Mouse (Mus musculus): ENCODE results near the gene Gm42906.

Gm42906 gene

DNA sequence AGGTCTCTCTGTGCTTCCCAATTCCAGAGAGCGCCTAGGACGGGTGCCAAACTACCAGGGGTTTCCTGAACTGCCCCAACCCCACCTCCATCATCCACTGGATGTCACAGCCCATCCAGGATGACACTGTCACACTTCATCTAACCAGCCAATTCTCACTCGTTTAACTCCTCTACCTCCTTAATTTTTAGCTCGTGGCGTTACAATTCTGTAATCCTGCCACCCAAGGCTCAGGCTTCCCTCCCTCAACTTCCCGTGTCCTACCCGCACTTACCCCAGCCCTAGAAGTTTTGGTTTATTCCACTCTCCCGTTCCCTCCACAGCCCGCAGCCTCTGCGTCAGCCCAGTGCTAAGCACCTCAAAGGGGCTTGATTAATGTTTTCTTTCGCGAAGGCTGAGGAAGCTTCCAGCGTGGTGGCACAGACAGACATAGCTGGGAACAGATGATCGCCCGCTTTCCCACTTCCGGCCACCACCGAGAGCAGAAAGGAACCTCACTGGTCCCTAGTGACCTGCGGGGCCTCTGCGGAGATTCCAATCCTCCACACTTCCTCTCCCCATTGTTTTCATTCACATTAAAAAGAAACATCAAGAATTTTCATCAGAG lies 319.6 kb downstream of the Gm42906 start:
- in situ Hi-C loops (cut with MboI): no loop called here

- in situ Hi-C loops (cut with MboI): no loop called here
These were observed 321.1 kb downstream of the Gm42906 start for GRCm38 (mm10) chr5:151106841-151107240.

DNA sequence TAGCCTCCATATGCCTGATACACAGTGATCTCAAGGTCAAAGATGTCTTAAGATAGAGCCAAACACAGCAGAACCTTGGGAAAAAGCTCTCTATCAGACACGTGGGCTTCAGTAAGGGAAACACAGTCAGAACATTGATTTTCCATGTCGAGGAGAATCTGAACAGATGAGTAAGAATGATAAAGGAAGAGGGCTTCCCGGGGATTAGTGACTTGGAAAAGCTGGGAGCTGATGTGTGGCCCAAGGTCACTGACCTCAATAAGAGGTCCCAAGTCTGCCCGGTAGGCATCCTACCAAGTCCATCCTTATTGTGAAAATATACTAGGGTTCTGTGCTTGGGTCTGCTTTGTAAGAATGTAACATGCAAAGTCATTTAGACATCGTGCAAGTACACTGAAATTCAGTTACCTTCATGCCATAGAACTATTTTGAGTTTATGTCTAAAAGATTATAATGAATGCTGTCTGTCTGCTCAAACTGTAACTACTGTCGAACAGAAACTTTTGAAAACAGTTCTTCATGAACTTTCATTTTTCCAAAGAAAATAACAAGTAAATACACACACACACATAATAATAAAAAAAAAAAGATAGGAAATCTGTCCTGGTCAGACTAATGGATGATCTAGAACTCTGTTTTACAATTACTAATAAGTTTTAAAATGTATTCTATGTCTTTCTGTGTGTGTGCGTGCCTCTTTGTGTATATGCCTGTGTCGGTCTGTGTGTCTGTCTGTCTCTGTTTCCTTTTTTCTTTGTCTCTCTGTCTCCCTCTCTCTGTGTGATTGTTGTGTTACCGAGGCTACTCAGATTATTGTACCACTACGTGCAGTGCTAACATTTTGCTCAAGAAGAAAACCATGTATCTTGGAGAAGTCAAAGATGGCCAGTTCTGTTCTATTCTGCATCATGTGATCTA lies 322.6 kb downstream of the Gm42906 start:
- in situ Hi-C loops (cut with MboI): no loop called here

- in situ Hi-C loops (cut with MboI): no loop called here
These were observed 323.5 kb downstream of the Gm42906 start for GRCm38 (mm10) chr5:151104354-151105053.

GRCm38 (mm10) chr5:151103284-151103683 lies 324.7 kb downstream of the Gm42906 start:
- in situ Hi-C loops (cut with MboI): no loop called here

GRCm38 (mm10) chr5:151102262-151102661 lies 325.7 kb downstream of the Gm42906 start:
- in situ Hi-C loops (cut with MboI): no loop called here

DNA sequence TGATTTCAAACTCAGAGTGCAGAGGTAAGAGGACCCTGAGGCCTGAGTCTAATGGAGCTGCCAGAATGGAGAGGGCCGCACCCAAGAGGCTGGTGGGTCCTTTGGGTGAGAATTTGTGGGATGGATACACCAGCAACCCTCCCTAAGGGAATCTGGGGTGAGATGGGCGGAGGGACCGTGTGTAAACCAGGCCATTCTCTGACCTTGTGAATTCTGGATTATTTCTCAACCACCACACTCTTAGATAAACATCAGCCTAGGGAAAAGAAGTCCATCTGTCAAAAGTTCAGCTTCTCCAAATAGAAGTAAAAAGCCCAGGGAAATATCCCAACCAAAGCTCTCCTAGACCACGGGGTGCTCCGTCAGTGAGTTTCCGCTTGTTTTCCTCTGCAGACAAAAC lies 332.0 kb downstream of the Gm42906 start:
- in situ Hi-C loops (cut with MboI): no loop called here

GRCm38 (mm10) chr5:151092886-151093665 lies 334.9 kb downstream of the Gm42906 start:
- in situ Hi-C loops (cut with MboI): no loop called here

DNA sequence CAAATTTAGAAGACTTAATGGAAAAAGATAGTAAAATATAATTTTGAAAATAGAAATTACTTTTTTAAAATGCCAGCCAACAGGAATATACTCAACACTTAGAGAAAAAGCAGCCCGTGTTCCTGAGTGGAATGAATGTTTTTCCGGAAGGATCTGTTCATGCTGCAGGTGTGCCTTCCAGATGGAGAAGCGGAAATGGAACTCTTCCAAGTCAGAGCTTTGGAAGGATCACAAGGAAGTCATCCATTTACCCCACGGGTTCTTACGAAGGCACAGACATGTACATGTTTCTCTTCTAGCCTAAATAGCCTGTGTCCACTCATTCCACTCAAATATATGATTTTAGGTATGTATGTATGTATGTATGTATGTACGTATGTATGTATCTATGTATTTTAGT lies 337.0 kb downstream of the Gm42906 start:
- in situ Hi-C loops (cut with MboI): no loop called here

- in situ Hi-C loops (cut with MboI): no loop called here
These were observed 338.8 kb downstream of the Gm42906 start for GRCm38 (mm10) chr5:151089201-151089600.

DNA sequence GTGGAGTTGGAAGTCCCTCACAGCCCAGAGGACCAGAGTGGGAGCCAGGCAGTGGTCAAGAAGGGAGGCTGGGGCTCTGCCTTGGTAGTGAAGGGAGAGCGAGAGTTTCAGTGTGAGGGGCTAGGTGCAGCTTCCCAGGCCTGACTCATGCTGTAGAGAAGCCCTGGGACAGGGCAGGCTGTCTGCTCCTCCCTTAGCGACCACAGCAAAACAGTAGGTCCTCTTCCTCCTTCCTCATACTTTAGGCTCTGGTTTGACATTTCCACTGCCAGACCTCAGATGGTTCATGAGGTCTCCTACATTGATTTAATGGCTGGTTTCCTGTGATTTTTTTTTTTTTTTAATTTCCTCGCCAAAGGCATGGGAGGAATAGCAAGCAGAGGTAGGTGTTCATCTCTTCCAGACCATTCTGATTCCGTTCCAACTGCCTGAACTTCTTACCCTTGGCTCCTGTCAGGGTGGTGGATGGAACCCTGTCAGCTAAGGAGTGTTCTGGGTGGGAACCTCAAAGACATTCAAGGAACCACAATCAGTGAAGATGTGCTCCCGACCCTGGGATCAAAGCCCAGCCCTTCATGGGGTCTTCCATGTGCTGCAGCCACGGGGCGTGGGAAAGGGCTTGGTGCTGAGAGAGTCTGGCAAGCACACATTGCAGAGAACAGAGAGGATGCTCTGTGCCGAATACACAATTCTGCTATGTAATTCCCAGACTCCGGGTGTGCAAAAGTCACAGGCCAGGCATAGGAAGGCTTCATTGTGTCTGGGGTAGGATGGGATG lies 341.3 kb downstream of the Gm42906 start:
- in situ Hi-C loops (cut with MboI): no loop called here

- in situ Hi-C loops (cut with MboI): no loop called here
These were observed 342.2 kb downstream of the Gm42906 start for GRCm38 (mm10) chr5:151085749-151086148.

- in situ Hi-C loops (cut with MboI): no loop called here
These were observed 347.7 kb downstream of the Gm42906 start for GRCm38 (mm10) chr5:151080276-151080675.

DNA sequence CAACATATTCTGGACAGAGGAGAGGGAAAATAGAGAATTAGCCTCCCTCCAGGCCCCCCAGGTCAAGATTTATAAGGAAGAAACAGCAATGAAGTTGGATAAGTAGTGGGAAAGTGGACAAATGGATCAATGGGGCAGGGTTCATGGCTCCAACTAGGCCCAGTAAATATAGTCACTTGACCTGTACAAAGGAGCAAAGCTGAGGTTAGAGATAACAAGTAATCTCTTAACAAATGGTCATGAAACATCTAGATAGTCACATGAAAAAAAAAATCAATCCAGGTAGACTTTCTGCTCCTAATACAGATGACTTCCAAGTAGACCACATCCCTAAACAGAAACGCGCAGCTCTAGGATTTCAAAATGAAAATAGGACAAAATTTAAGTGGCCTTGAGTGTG lies 350.0 kb downstream of the Gm42906 start:
- in situ Hi-C loops (cut with MboI): no loop called here

GRCm38 (mm10) chr5:151076917-151077316 lies 351.0 kb downstream of the Gm42906 start:
- in situ Hi-C loops (cut with MboI): no loop called here

GRCm38 (mm10) chr5:151074282-151074681 lies 353.7 kb downstream of the Gm42906 start:
- in situ Hi-C loops (cut with MboI): no loop called here

DNA sequence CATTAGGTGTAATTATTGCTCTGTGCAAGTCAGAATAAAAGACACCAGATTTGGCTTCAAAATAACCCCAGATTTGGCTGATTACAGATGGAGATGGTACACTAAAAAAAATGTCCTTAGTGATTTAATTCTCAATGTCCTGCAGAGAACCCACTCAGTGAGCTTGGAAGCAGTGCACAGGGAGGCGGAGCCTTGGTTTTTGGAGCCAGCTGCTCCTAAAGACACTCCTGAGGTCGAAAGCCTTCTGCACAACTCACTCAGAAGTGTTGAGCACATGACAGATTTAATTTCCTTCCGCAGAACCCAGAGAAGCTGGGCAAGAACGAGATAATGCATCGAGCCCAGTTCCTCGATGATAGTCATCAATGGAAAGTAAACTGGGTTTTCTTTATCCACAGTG lies 356.5 kb downstream of the Gm42906 start:
- in situ Hi-C loops (cut with MboI): no loop called here

- in situ Hi-C loops (cut with MboI): no loop called here
These were observed 357.1 kb downstream of the Gm42906 start for GRCm38 (mm10) chr5:151070896-151071295.

GRCm38 (mm10) chr5:151069569-151069968 lies 358.4 kb downstream of the Gm42906 start:
- in situ Hi-C loops (cut with MboI): no loop called here

DNA sequence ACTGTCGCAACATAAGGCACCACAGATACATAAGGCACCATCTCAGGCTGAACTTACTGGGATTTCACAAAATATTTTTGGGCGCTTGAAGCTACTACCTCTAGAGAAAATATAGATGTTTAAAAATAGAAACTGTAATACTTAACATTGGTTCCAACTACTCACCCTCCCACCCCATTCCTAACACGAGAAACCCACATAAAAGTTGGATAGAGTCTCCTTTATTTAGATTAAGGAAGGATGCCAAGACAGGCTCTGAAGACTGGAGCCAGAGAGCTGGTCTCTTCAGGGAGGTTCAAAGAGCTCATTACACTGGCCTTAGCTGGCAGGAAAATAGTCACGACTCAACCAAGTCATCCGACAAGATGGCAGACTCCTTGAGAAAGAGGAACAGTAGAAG lies 361.9 kb downstream of the Gm42906 start:
- in situ Hi-C loops (cut with MboI): no loop called here

DNA sequence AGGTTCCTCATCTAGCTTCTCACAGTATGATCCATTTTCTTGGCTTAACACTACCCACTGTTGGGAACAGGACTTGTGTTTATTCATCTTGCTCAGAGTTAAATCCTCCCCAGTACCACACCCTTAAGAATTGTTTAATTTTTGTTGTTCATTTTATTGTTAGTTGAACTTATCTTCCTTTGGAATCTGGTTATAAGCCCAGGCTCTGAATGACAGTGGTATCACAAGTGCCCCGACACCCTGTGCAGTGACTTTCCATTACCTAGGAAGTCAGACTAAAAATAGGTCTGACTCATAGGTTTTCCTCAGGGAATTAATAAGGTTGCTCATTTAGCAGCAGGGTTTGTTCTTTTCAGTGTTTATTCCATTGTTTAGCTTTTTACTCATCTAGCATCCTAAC lies 362.7 kb downstream of the Gm42906 start:
- in situ Hi-C loops (cut with MboI): no loop called here

Data from mature B cell (primary cell).